Mouse (Mus musculus) cortical plate, adult 2 months (tissue): ENCODE measurements around the gene Slc16a3. TPM values are rescaled to one million over a fixed set of nuclear protein-coding genes. Genes with fewer than 3 reads are reported as not detected.

ENCODE experiments used
- H3K27ac ChIP-seq: fragments of 200-500 bp; 2 replicates; pipeline ENCODE4 v1.5.1; 2012; ENCODE audit warnings: low read length, control low read depth, inconsistent platforms; ENCODE audit not compliant: insufficient read depth
- H3K4me1 ChIP-seq: fragments of 200-500 bp; 2 replicates; pipeline ENCODE4 v1.6.1; 2011; ENCODE audit warnings: low read length; ENCODE audit not compliant: control insufficient read depth, insufficient read depth
- H3K4me3 ChIP-seq: fragments of 200-500 bp; 2 replicates; pipeline ENCODE4 v1.5.1; 2011; ENCODE audit warnings: mild to moderate bottlenecking, low read length, control low read depth; ENCODE audit not compliant: insufficient read depth
- CTCF ChIP-seq: fragments of 200-500 bp; IDR thresholded peaks from 2 replicates; pipeline ENCODE4 v1.5.1; 2011; ENCODE audit warnings: mild to moderate bottlenecking, control low read depth, low read length; ENCODE audit not compliant: insufficient read depth; ENCODE audit errors: extremely low read depth
- POLR2A ChIP-seq: fragments of 200-500 bp; IDR thresholded peaks from 2 replicates; pipeline ENCODE4 v1.6.1; 2011; ENCODE audit warnings: mild to moderate bottlenecking, low read length, control low read depth; ENCODE audit not compliant: insufficient read depth; ENCODE audit errors: extremely low read depth
- polyA plus RNA-seq: library from polyadenylated mRNA; depleted of rRNA; stranded (reverse); fragments of >200 nt; gene quantifications from 2 replicates; pipeline ENCODE4 v1.2.3, GENCODE M21; 2012; rRNA removed

Gene Slc16a3
- 6.1 and 7.1 TPM in 2 replicates for polyA plus RNA-seq

DNA sequence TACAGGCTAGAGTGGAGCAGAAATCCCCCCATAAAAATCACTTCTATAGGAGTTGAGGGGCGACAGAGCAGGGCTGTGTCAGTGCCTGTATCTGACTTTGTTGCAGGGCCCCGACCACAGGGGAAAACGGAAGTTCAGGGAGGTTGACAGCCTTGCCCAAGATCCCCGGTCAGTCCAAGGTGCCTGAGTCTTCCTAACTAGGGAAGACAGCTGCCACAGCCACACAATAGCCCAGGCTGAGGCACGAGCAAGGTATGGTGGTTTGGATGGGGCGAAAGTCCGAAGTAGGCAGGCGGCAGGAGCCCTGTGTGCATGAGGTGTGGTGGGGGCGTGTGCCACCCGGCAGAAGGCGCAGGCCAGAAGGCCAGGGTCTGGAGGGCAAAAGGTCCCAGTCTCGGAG is at the start of gene Slc16a3:
Slc16a3 (plus strand) TSS at position 153 of the 400 bp plus-strand sequence.
- no peak for TF ChIP-seq POLR2A
- no peak for TF ChIP-seq CTCF
- no peaks in the 10 kb centered on the region for H3K4me1 ChIP-seq
- peak within 1 kb of the TSS; percentile 15 for H3K4me3 ChIP-seq
- no peak within 1 kb of the TSS for H3K27ac ChIP-seq

DNA sequence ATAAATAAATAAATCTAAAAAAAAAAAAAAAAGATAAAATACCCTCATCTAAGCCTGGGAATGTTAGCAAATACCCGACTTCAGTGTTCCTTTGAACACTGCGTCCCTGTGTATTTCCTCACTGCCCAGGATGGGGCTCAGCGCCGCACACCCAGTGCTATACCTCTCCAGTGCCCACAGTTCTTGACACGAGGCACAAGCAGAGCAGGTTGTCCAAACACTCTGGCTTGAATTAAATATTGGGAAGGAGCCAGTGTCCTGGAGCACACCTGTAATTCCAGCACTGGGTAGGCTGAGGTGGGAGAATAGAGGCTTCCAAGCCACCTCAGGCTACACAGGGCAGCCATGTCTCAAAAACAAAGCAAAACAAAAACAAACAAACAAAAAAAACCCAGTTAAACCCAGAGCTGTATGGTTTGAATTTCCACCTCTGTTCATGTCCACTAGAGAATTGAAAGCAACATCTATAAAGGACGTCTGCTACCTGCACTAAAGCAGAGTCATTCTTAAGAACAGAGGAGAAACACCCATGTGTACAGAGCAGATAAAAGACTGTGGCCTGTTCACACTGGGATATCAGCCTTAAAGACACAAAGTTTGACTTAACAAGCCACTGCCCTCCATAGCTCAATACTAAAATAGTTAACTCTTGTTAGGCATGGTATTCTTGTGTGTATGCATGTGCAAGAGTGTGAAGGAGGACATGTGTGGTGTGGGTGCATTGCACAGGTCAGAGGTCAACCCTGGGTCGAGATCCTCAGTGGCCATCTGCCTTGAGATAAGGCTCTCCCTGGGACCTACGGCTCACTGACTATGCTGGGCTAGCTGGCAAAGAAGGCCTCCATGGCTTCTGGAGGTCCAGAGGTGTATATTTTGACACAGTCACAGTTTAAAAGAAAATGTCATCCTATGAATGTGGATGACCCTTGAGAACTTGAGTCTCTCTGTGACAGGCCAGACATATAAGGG is 47.7 kb upstream of the Slc16a3 start:
- TF ChIP-seq POLR2A (no peak), CTCF (no peak)
- H3K4me3 ChIP-seq = no peak overlapping the region
- no peaks in the 10 kb centered on the region for H3K4me1 ChIP-seq
- H3K27ac ChIP-seq = no peak overlapping the region

DNA sequence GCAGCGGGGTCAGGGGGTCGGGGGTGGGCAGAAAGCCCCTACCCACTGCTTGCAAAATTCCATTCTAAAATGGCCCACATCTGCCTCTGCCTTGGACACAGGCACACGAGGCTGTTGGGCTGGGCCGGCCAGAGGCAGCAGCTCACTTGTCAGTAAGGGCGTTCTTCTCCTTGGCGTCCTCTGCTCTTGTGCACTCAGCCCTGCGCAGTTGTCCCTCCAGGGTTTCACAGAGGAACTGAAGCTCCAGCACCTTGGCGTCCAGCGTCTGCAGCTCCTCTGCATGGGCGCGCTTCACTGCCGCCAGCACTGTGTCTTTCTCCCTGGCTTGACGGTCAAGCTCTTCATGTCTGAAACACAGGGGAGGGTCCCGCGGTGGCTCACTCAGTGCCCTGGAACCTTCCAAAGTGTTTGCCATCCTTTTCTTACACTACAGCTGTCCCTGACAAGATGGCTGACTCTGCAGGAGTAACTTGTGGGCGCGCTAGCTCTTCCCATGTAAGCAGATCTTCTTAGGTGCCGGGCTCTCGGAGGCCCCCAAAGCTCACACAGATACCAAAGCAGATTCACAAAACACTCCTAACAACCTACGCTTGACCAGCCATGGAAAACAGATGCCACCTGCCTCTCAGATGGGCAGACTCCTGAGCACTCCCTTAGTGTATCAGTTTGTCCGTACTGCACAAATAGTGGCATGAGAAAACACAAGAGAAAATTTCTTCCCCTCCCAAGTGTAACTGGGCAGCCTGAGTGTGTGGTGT is 46.4 kb upstream of the Slc16a3 start:
- Histone ChIP-seq H3K4me3 (no peak overlapping the region), H3K27ac (no peak overlapping the region), H3K4me1 (no peaks in the 10 kb centered on the region)
- TF ChIP-seq CTCF (no peak), POLR2A (no peak)

DNA sequence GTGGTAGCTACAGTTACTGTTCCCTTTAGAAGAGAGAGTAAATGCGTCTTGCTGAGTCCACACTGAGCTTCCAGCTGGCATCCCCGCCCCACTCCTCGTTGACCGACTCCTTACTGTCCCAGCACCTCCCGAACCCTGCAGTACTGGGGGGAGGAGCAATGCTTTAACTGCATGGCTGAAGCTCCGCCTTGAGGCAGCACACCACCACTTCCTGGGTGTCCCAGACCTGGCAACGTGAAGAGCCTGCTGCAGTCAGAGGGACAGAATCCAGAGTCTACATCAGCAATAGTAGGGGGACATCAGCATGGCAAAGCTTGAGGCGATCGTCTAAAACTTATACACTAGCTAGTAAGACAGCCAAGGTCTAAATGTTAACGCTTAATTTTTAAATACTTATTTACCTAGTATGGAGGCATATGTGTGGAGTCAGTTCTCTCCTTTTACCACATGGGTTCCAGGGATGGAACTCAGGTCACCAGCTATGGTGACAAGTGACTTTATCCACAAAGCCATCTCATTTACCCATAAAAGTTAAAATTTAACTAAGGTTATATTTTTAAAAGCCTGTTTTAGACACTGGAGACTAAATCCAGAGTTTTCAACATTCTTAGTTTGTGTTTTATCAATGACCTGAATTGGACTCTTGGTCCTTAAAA is 45.7 kb upstream of the Slc16a3 start:
- no peak for TF ChIP-seq POLR2A
- no peak for TF ChIP-seq CTCF

GRCm38 (mm10) chr11:120903159-120903850 is 45.0 kb upstream of the Slc16a3 start:
- no peak overlapping the region for H3K27ac ChIP-seq
- no peak for TF ChIP-seq POLR2A
- no peak for TF ChIP-seq CTCF
- H3K4me1 ChIP-seq = no peaks in the 10 kb centered on the region
- H3K4me3 ChIP-seq = no peak overlapping the region

More for the DNA sequence above, 45.7 kb upstream of the Slc16a3 start:
- Histone ChIP-seq H3K27ac (no peak overlapping the region), H3K4me1 (no peaks in the 10 kb centered on the region), H3K4me3 (no peak overlapping the region)

GRCm38 (mm10) chr11:120904561-120904960 is 43.7 kb upstream of the Slc16a3 start:
- Histone ChIP-seq H3K4me3 (no peak overlapping the region), H3K4me1 (no peaks in the 10 kb centered on the region)
- no peak for TF ChIP-seq CTCF

GRCm38 (mm10) chr11:120905430-120905873 is 42.8 kb upstream of the Slc16a3 start:
- no peak overlapping the region for H3K27ac ChIP-seq
- peak; percentile 100 for TF ChIP-seq CTCF
- no peak for TF ChIP-seq POLR2A
- H3K4me3 ChIP-seq = no peak overlapping the region
- no peaks in the 10 kb centered on the region for H3K4me1 ChIP-seq

More at GRCm38 (mm10) chr11:120904561-120904960, 43.7 kb upstream of the Slc16a3 start:
- H3K27ac ChIP-seq = no peak overlapping the region

GRCm38 (mm10) chr11:120913796-120914195 is 34.5 kb upstream of the Slc16a3 start:
- TF ChIP-seq CTCF = no peak
- TF ChIP-seq POLR2A = no peak
- Histone ChIP-seq H3K4me1 (no peaks in the 10 kb centered on the region), H3K27ac (no peak overlapping the region), H3K4me3 (no peak overlapping the region)

DNA sequence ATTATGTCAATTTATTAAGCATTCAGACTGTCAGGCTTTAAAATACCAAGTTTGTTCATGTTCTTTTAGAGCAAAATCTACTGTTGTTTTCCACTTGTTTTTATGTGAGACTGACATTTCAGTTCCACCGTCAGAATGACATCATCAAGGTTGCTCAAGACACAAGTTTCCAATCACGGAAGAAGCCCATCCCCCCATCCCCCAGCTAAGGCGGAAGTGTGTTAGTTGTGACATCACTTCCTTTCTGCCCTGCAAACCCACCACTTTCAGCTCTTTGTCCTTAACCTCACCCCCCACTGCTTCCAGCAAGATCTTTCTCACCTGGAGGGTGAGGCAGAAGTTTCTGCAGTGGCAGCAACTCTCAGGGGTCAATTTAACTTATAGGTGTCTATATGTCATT is 31.8 kb upstream of the Slc16a3 start:
- Histone ChIP-seq H3K27ac (no peak overlapping the region), H3K4me1 (no peaks in the 10 kb centered on the region), H3K4me3 (no peak overlapping the region)
- TF ChIP-seq CTCF = no peak
- TF ChIP-seq POLR2A = no peak
